Mouse (Mus musculus): ENCODE measurements around the gene Gas7.

Gas7 gene

GRCm38 (mm10) chr11:67454874-67455526, at the start of gene Gas7:
TSS of gene Gas7 (plus strand) at chr11:67455437.
- ATAC-seq (ENCODE audit: insufficient number of reproducible peaks, low FRiP score, low TSS enrichment): no peak; the same call in 1 of the 2 replicates

GRCm38 (mm10) chr11:67414346-67414940, 40.8 kb upstream of the Gas7 start:
- ATAC-seq (ENCODE audit: insufficient number of reproducible peaks, low FRiP score, low TSS enrichment): no peak

- ATAC-seq (ENCODE audit: insufficient number of reproducible peaks, low FRiP score, low TSS enrichment): no peak
These were observed 31.7 kb upstream of the Gas7 start for GRCm38 (mm10) chr11:67423575-67423974.

GRCm38 (mm10) chr11:67428196-67428595, 27.0 kb upstream of the Gas7 start:
- no peak for ATAC-seq (ENCODE audit: insufficient number of reproducible peaks, low FRiP score, low TSS enrichment)

- no peak for ATAC-seq (ENCODE audit: insufficient number of reproducible peaks, low FRiP score, low TSS enrichment)
These were observed 25.4 kb upstream of the Gas7 start for GRCm38 (mm10) chr11:67429836-67430235.

- ATAC-seq (ENCODE audit: insufficient number of reproducible peaks, low FRiP score, low TSS enrichment): no peak
These were observed 24.1 kb upstream of the Gas7 start for GRCm38 (mm10) chr11:67431116-67431645.

GRCm38 (mm10) chr11:67431864-67432263, 23.4 kb upstream of the Gas7 start:
- no peak for ATAC-seq (ENCODE audit: insufficient number of reproducible peaks, low FRiP score, low TSS enrichment)

- ATAC-seq (ENCODE audit: insufficient number of reproducible peaks, low FRiP score, low TSS enrichment): no peak
These were observed 21.5 kb upstream of the Gas7 start for GRCm38 (mm10) chr11:67433763-67434162.

GRCm38 (mm10) chr11:67438746-67439145, 16.5 kb upstream of the Gas7 start:
- no peak for ATAC-seq (ENCODE audit: insufficient number of reproducible peaks, low FRiP score, low TSS enrichment)

GRCm38 (mm10) chr11:67445058-67445825, 10.0 kb upstream of the Gas7 start:
- no peak for ATAC-seq (ENCODE audit: insufficient number of reproducible peaks, low FRiP score, low TSS enrichment)

- ATAC-seq (ENCODE audit: insufficient number of reproducible peaks, low FRiP score, low TSS enrichment): no peak
These were observed 3.7 kb upstream of the Gas7 start for GRCm38 (mm10) chr11:67451525-67451924.

GRCm38 (mm10) chr11:67455527-67455981, 317 bp downstream of the Gas7 start:
- no peak for ATAC-seq (ENCODE audit: insufficient number of reproducible peaks, low FRiP score, low TSS enrichment)

GRCm38 (mm10) chr11:67456029-67456428, 792 bp downstream of the Gas7 start:
- ATAC-seq (ENCODE audit: insufficient number of reproducible peaks, low FRiP score, low TSS enrichment): no peak

- no peak for ATAC-seq (ENCODE audit: insufficient number of reproducible peaks, low FRiP score, low TSS enrichment)
These were observed 2.9 kb downstream of the Gas7 start for GRCm38 (mm10) chr11:67458171-67458570.

GRCm38 (mm10) chr11:67467132-67467531, 11.9 kb downstream of the Gas7 start:
- ATAC-seq (ENCODE audit: insufficient number of reproducible peaks, low FRiP score, low TSS enrichment): no peak

GRCm38 (mm10) chr11:67468846-67469245, 13.6 kb downstream of the Gas7 start:
- no peak for ATAC-seq (ENCODE audit: insufficient number of reproducible peaks, low FRiP score, low TSS enrichment)

- ATAC-seq (ENCODE audit: insufficient number of reproducible peaks, low FRiP score, low TSS enrichment): no peak
These were observed 19.4 kb downstream of the Gas7 start for GRCm38 (mm10) chr11:67474590-67474989.

GRCm38 (mm10) chr11:67479534-67479933, 24.3 kb downstream of the Gas7 start:
- ATAC-seq (ENCODE audit: insufficient number of reproducible peaks, low FRiP score, low TSS enrichment): no peak

- no peak for ATAC-seq (ENCODE audit: insufficient number of reproducible peaks, low FRiP score, low TSS enrichment)
These were observed 25.1 kb downstream of the Gas7 start for GRCm38 (mm10) chr11:67480204-67480956.

GRCm38 (mm10) chr11:67481691-67482090, 26.5 kb downstream of the Gas7 start:
- no peak for ATAC-seq (ENCODE audit: insufficient number of reproducible peaks, low FRiP score, low TSS enrichment)
